Comparison of ENCODE assay signal across 18 mouse cellular contexts in the genomic region with DNA sequence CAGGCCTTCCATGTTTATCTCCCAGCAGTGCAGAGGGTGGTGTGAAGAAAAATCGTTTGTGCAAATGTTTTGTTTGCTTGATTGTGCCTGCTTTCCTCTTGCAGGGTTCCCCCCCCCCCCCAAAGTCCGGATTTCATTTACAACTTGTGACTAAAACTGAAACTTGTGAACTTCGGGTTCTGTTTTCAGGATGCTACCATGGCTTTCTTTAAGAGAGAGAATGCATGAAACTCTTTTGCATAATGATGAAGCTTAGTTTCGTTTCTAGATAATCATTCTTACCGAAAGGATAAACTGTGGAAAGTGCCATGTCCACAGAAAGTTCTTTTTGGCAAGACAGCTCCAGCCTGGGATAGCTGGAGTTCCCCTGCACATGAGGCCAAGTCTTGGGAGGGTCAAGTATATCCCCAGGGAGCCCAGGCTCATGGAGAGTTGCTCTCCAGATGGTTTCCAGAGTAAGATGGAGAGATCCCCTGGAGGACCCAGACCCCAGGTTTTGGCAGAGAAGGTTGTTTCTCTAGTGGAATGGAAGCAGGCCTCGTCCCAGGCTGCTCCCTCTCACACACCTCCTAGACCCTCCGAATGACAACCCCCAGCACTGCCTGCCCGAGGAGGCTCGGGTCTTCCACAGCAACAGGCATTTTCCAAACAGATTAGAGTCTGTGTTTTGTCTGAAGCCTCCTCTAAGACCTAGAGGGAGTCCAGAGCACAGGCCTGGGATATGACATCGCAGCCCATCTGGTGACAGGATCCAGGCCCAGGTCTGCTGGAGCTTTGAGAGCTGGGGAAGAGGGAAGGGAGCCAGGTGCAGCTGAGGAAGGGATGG. TPM values are rescaled to one million over a fixed set of nuclear protein-coding genes. Genes with fewer than 3 reads are reported as not detected.
DNase-seq lines count a peak whose midpoint lies in the region; ATAC-seq and TF ChIP-seq lines count a peak whose summit lies in the region.
"Had no signal": no experiment of that assay in that cellular context is flagged by ENCODE, and none has a peak within 500 bp of the region (broad histone marks: within the 10 kb centered on the region; RNA-seq: fewer than 3 reads in every experiment).

No protein-coding gene starts in this region.

- H3K36me3 ChIP-seq in embryonic facial prominence, embryonic 10.5 days (replicated peaks): no peaks in the 10 kb centered on the region
- no peaks in the 10 kb centered on the region for H3K36me3 ChIP-seq in hindbrain, postnatal 0 days (ENCODE audit: insufficient read depth, low read length)
- H3K36me3 ChIP-seq: kidney, embryonic 15.5 days; liver, embryonic 15.5 days; midbrain, embryonic 15.5 days; neural tube, embryonic 12.5 days had no signal

- H3K4me3 ChIP-seq in embryonic facial prominence, embryonic 10.5 days: no peak overlapping the region
- H3K4me3 ChIP-seq in hindbrain, postnatal 0 days (ENCODE audit: low read length): no peak overlapping the region
- H3K4me3 ChIP-seq: kidney, embryonic 15.5 days; liver, embryonic 15.5 days; midbrain, embryonic 15.5 days; neural tube, embryonic 12.5 days had no signal

- DNase-seq in gastrocnemius, adult 8-10 months (ENCODE audit: low spot score in 2 of 2): peak; percentile 4 to 22
- no peak for DNase-seq in gastrocnemius, postnatal 36 days
- peak; percentile 25 for DNase-seq in 3T3-L1 (ENCODE audit: low read depth, low spot score)
- DNase-seq in embryonic facial prominence, embryonic 10.5 days (ENCODE audit: low spot score): peak; percentile 45
- peak; percentile 18 to 25 for DNase-seq in heart, postnatal 36 days
- DNase-seq in thymus, postnatal 25 days: no peak
- DNase-seq in adrenal gland, adult 18-20 months (ENCODE audit: low spot score in 2 of 2): no peak
- no peak for DNase-seq in hindbrain, postnatal 0 days (ENCODE audit: low spot score)
- DNase-seq: adrenal gland, postnatal 10 days; cerebellum, postnatal 36 days; layer of hippocampus, adult 9-11 months; lung, postnatal 4 days; right cerebral cortex, adult 18-20 months; thymus, postnatal 14 days had no signal

- TF ChIP-seq CTCF in hindbrain, postnatal 0 days (IDR thresholded peaks at IDR 0.05; ENCODE audit: low read depth): no peak

- no peak overlapping the region for H3K9ac ChIP-seq in hindbrain, postnatal 0 days (replicated peaks; ENCODE audit: low read length)
- H3K9ac ChIP-seq: kidney, embryonic 15.5 days; liver, embryonic 15.5 days; midbrain, embryonic 15.5 days; neural tube, embryonic 12.5 days had no signal

- no peak for ATAC-seq in hindbrain, postnatal 0 days
- ATAC-seq: midbrain, embryonic 15.5 days had no signal

- H3K27me3 ChIP-seq in embryonic facial prominence, embryonic 10.5 days (replicated peaks; ENCODE audit: low read depth, poor library complexity, severe bottlenecking): peaks cover 10% of the 10 kb centered on the region; the same call in 1 of the 2 replicates
- H3K27me3 ChIP-seq in hindbrain, postnatal 0 days (ENCODE audit: insufficient read depth, low read length): no peaks in the 10 kb centered on the region
- H3K27me3 ChIP-seq: liver, embryonic 15.5 days; neural tube, embryonic 12.5 days had no signal

- intact Hi-C loops in gastrocnemius, postnatal 36 days (cut with DNase I): no loop called here
- intact Hi-C loops in heart, postnatal 36 days (cut with DNase I): no loop called here

- no peak overlapping the region; the same call in 1 of the 2 replicates for H3K27ac ChIP-seq in embryonic facial prominence, embryonic 10.5 days (replicated peaks)
- H3K27ac ChIP-seq in hindbrain, postnatal 0 days: no peak overlapping the region
- H3K27ac ChIP-seq: kidney, embryonic 15.5 days; liver, embryonic 15.5 days; midbrain, embryonic 15.5 days; neural tube, embryonic 12.5 days had no signal

- no peaks in the 10 kb centered on the region for H3K9me3 ChIP-seq in embryonic facial prominence, embryonic 10.5 days
- no peaks in the 10 kb centered on the region for H3K9me3 ChIP-seq in hindbrain, postnatal 0 days (ENCODE audit: low read length)
- H3K9me3 ChIP-seq: kidney, embryonic 15.5 days; liver, embryonic 15.5 days; midbrain, embryonic 15.5 days; neural tube, embryonic 12.5 days had no signal

- no peak overlapping the region for H3K4me2 ChIP-seq in hindbrain, postnatal 0 days (ENCODE audit: low read depth, low read length)
- H3K4me2 ChIP-seq: kidney, embryonic 15.5 days; liver, embryonic 15.5 days; midbrain, embryonic 15.5 days; neural tube, embryonic 12.5 days had no signal

- H3K4me1 ChIP-seq in embryonic facial prominence, embryonic 10.5 days: peaks cover 6% of the 10 kb centered on the region; the same call in 1 of the 2 replicates
- no peaks in the 10 kb centered on the region for H3K4me1 ChIP-seq in hindbrain, postnatal 0 days (ENCODE audit: insufficient read depth, low read length)
- H3K4me1 ChIP-seq: kidney, embryonic 15.5 days; liver, embryonic 15.5 days; midbrain, embryonic 15.5 days; neural tube, embryonic 12.5 days had no signal

- 74% methylated on average over 10 of the region's 10 CpGs for WGBS in embryonic facial prominence, embryonic 10.5 days
- WGBS in hindbrain, postnatal 0 days: 68% methylated on average over 10 of the region's 10 CpGs

RNA-seq across cellular contexts. Expression of gene Cryz, which starts 56.2 kb away (rescaled TPM):
- 10 to 100 TPM; 12.6 to 14.9 (median 14.3) TPM for total RNA-seq in gastrocnemius, adult 8-10 months (2022)
- total RNA-seq in gastrocnemius, postnatal 36 days (2021): 10 to 100 TPM in 1 of 2 experiments, 1 to 10 TPM in 1; 8.0 to 10.3 TPM
- polyA plus RNA-seq in embryonic facial prominence, embryonic 10.5 days (2016; fragmentation: Nextera tagmentation; extraction: Ambion mirVana): 23.9 and 24.3 TPM in 2 replicates
- total RNA-seq in heart, postnatal 36 days (2021): 10 to 100 TPM; 17.5 to 18.2 TPM
- 10 to 100 TPM; 20.9 to 29.6 TPM for total RNA-seq in adrenal gland, adult 18-20 months (2021)
- total RNA-seq in hindbrain, postnatal 0 days (2014; rRNA removed): 12.2 and 17.0 TPM in 2 replicates
- 14.7 and 15.9 TPM in 2 replicates for polyA plus RNA-seq in hindbrain, postnatal 0 days (2015; fragmentation: Nextera tagmentation; extraction: Ambion mirVana)

RNA-seq across cellular contexts. Expression of gene Tyw3, which starts 56.6 kb away (rescaled TPM):
- 1 to 10 TPM; 2.0 to 4.2 (median 2.6) TPM for total RNA-seq in gastrocnemius, adult 8-10 months (2022)
- total RNA-seq in gastrocnemius, postnatal 36 days (2021): 1 to 10 TPM; 2.7 to 3.2 TPM
- polyA plus RNA-seq in embryonic facial prominence, embryonic 10.5 days (2016; fragmentation: Nextera tagmentation; extraction: Ambion mirVana): 20.9 and 23.4 TPM in 2 replicates
- total RNA-seq in heart, postnatal 36 days (2021): 1 to 10 TPM; 3.4 to 4.8 TPM
- total RNA-seq in adrenal gland, adult 18-20 months (2021): 1 to 10 TPM; 3.4 to 5.1 TPM
- 21.4 and 40.7 TPM in 2 replicates for total RNA-seq in hindbrain, postnatal 0 days (2014; rRNA removed)
- polyA plus RNA-seq in hindbrain, postnatal 0 days (2015; fragmentation: Nextera tagmentation; extraction: Ambion mirVana): 8.1 and 10.8 TPM in 2 replicates

Comparison
In these comparisons a context has a peak if more than half of its experiments do, and no peak if none do; other contexts are left out.
1. DNase-seq: peak in gastrocnemius, adult 8-10 months (2 of 2), 3T3-L1 (single experiment), embryonic facial prominence, embryonic 10.5 days (single experiment) and heart, postnatal 36 days (2 of 2); none in gastrocnemius, postnatal 36 days (0 of 2), thymus, postnatal 25 days (single experiment), adrenal gland, adult 18-20 months (0 of 2) and hindbrain, postnatal 0 days (single experiment).